Mouse (Mus musculus): ENCODE data around the gene Gm49510.

Gm49510 gene

GRCm38 (mm10) chr15:78899409-78899739, at the start of gene Gm49510:
Gene Gm49510 (plus strand): TSS chr15:78899667.
- no peak for DNase-seq (ENCODE audit: low spot score in 2 of 2)

- DNase-seq (ENCODE audit: low spot score in 2 of 2): no peak
These were observed 49.2 kb upstream of the Gm49510 start for GRCm38 (mm10) chr15:78850059-78850824.

- no peak for DNase-seq (ENCODE audit: low spot score in 2 of 2)
These were observed 48.5 kb upstream of the Gm49510 start for GRCm38 (mm10) chr15:78850944-78851343.

- DNase-seq (ENCODE audit: low spot score in 2 of 2): peak; percentile 85
These were observed 47.8 kb upstream of the Gm49510 start for GRCm38 (mm10) chr15:78851505-78852153.

- no peak for DNase-seq (ENCODE audit: low spot score in 2 of 2)
These were observed 44.0 kb upstream of the Gm49510 start, which contains the start of gene Lgals2 for GRCm38 (mm10) chr15:78855303-78855965. Gene Lgals2 (minus strand): TSS chr15:78855529.

GRCm38 (mm10) chr15:78857009-78857408, 42.5 kb upstream of the Gm49510 start:
- no peak for DNase-seq (ENCODE audit: low spot score in 2 of 2)

- DNase-seq (ENCODE audit: low spot score in 2 of 2): no peak
These were observed 40.2 kb upstream of the Gm49510 start for GRCm38 (mm10) chr15:78859311-78859710.

GRCm38 (mm10) chr15:78859714-78860113, 39.8 kb upstream of the Gm49510 start:
- DNase-seq (ENCODE audit: low spot score in 2 of 2): no peak

- DNase-seq (ENCODE audit: low spot score in 2 of 2): no peak
These were observed 37.2 kb upstream of the Gm49510 start for GRCm38 (mm10) chr15:78862280-78862679.

- DNase-seq (ENCODE audit: low spot score in 2 of 2): no peak
These were observed 36.3 kb upstream of the Gm49510 start for GRCm38 (mm10) chr15:78863154-78863553.

- DNase-seq (ENCODE audit: low spot score in 2 of 2): no peak
These were observed 35.6 kb upstream of the Gm49510 start for GRCm38 (mm10) chr15:78863852-78864253.

- no peak for DNase-seq (ENCODE audit: low spot score in 2 of 2)
These were observed 31.1 kb upstream of the Gm49510 start for GRCm38 (mm10) chr15:78868398-78868797.

GRCm38 (mm10) chr15:78868826-78869233, 30.6 kb upstream of the Gm49510 start:
- no peak for DNase-seq (ENCODE audit: low spot score in 2 of 2)

- DNase-seq (ENCODE audit: low spot score in 2 of 2): no peak
These were observed 29.7 kb upstream of the Gm49510 start for GRCm38 (mm10) chr15:78869775-78870174.

- no peak for DNase-seq (ENCODE audit: low spot score in 2 of 2)
These were observed 27.4 kb upstream of the Gm49510 start for GRCm38 (mm10) chr15:78872021-78872608.

- DNase-seq (ENCODE audit: low spot score in 2 of 2): no peak
These were observed 25.5 kb upstream of the Gm49510 start for GRCm38 (mm10) chr15:78873803-78874435.

- no peak for DNase-seq (ENCODE audit: low spot score in 2 of 2)
These were observed 24.5 kb upstream of the Gm49510 start for GRCm38 (mm10) chr15:78874989-78875388.

- no peak for DNase-seq (ENCODE audit: low spot score in 2 of 2)
These were observed 23.9 kb upstream of the Gm49510 start for GRCm38 (mm10) chr15:78875537-78875936.

GRCm38 (mm10) chr15:78876258-78876696, 23.2 kb upstream of the Gm49510 start:
- peak; percentile 54 to 63 for DNase-seq (ENCODE audit: low spot score in 2 of 2)

GRCm38 (mm10) chr15:78876991-78877809, 22.3 kb upstream of the Gm49510 start, which contains the start of gene Gga1:
Gene Gga1 (plus strand): TSS chr15:78877190.
- DNase-seq (ENCODE audit: low spot score in 2 of 2): peak; percentile 93 to 94

Measured in right cerebral cortex, postnatal 36 days (tissue).